Mouse (Mus musculus): ENCODE data around the gene Patj.

DNA sequence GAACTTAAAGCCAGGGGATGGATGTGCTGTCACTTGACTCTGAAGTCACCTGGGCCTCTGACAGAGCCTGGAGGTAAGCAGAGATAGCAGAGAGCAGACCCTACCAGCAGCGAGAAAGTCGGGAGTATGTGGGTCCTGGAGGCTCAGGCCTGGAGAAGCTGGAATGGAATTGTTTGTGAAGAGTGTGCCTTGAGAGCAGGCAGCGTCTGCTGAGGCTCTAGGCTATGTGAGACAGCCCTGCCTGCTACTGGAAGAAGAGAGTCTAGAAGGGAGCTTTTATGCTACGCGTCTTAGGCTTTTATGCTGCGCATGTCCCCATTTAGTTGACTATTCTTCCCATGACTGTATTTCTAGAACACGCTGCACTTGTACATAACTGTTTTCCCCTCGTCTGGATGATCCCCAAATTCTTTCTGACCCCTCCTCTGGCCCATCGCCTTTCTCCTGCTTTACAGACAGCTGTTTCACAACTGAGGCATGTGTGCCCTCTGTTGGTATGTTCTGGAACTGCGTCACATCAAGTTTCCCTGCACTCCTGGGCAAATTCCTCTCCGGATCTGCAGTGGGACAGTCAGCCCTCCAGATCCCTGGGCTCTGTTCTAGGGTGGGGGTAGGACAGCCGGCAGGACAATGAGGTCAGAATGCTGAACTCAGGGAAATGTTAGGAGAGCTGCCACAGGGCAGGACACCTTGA, 306.8 kb downstream of the Patj start:
- TF ChIP-seq ZNF384 (IDR thresholded peaks at IDR 0.05; ENCODE audit: low read depth, low read length) = no peak
- no peak for TF ChIP-seq CHD2 (IDR thresholded peaks at IDR 0.05; ENCODE audit: low read depth, low read length)
- TF ChIP-seq MAFK (IDR thresholded peaks at IDR 0.05; ENCODE audit: insufficient read depth, low read depth, low read length) = no peak
- no peak for TF ChIP-seq HCFC1 (IDR thresholded peaks at IDR 0.05; ENCODE audit: borderline replicate concordance, insufficient read depth, low read length)
